Mouse (Mus musculus): Measurements from ENCODE around the gene Scoc. TPM values are rescaled to one million over a fixed set of nuclear protein-coding genes. Genes with fewer than 3 reads are reported as not detected.

Scoc gene
- polyA plus RNA-seq, 1 experiment from 2014 or later: 53.8 TPM

Other genes starting within 250 kb of the Scoc start
- not detected in 2 replicates for gene Ucp1, start 168.0 kb downstream of the Scoc start, polyA plus RNA-seq (2015; fragmentation: Nextera tagmentation; extraction: Ambion mirVana)
- 5.5 and 6.0 TPM in 2 replicates for gene Elmod2, start 125.9 kb downstream of the Scoc start, polyA plus RNA-seq (2015; fragmentation: Nextera tagmentation; extraction: Ambion mirVana)
- not detected in 2 replicates for gene Mgat4d, start 109.9 kb downstream of the Scoc start, polyA plus RNA-seq (2015; fragmentation: Nextera tagmentation; extraction: Ambion mirVana)
- gene Clgn, start 68.5 kb downstream of the Scoc start, polyA plus RNA-seq (2015; fragmentation: Nextera tagmentation; extraction: Ambion mirVana): 0.22 and 0.28 TPM in 2 replicates
- gene Olfr370, start 77.4 kb upstream of the Scoc start, polyA plus RNA-seq (2015; fragmentation: Nextera tagmentation; extraction: Ambion mirVana): not detected in 2 replicates
- 231 and 237 TPM in 2 replicates for gene Ndufb7, start 108.3 kb upstream of the Scoc start, polyA plus RNA-seq (2015; fragmentation: Nextera tagmentation; extraction: Ambion mirVana)
- 329 and 344 TPM in 2 replicates for gene Tecr, start 149.6 kb upstream of the Scoc start, polyA plus RNA-seq (2015; fragmentation: Nextera tagmentation; extraction: Ambion mirVana)
- 52.7 and 56.0 TPM in 2 replicates for gene Dnajb1, start 149.8 kb upstream of the Scoc start, polyA plus RNA-seq (2015; fragmentation: Nextera tagmentation; extraction: Ambion mirVana)
- 49.8 and 50.8 TPM in 2 replicates for gene Gipc1, start 194.3 kb upstream of the Scoc start, polyA plus RNA-seq (2015; fragmentation: Nextera tagmentation; extraction: Ambion mirVana)
- gene Ptger1, start 208.3 kb upstream of the Scoc start, polyA plus RNA-seq (2015; fragmentation: Nextera tagmentation; extraction: Ambion mirVana): 0.36 and 0.48 TPM in 2 replicates
- gene Pkn1, start 240.8 kb upstream of the Scoc start, polyA plus RNA-seq (2015; fragmentation: Nextera tagmentation; extraction: Ambion mirVana): 11.3 and 12.8 TPM in 2 replicates